Mouse (Mus musculus): ENCODE measurements at regions not wholly inside any gene's neighbourhood (a gene's known extent, or its start where the extent isn't known, plus 50 kb on each side); places are given as distances from the start of the nearest gene placed in this dataset.
"Not testable (repeated sequence)": the region's sequence is repeated elsewhere in the genome, so short reads cannot be mapped to it uniquely, and the experiment has no call there.

DNA sequence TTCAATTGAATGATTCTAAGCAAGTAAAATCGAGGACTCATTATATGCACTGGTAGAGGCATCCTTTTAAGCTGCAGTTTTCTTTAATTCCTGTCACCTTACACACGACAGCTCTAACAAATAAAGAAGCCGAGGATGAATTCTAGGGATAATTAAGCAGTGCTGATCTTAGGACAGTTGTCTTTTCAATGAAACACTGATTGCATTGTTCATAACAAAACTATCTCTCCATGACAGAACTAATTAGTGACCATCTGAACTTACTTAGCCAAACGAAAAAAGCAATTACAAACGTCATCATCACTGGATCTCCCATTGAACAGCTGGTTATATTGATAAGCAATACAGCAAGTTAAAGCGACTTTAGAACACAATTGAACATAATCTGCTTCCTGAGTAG, 1579.7 kb upstream of the G6pd2 start:
- 66% methylated on average over 6 of the region's 6 CpGs for WGBS (ENCODE audit: insufficient replicate concordance)
- Histone ChIP-seq H3K27me3 (ENCODE audit: control insufficient read depth, insufficient read depth, low read length) (no peaks in the 10 kb centered on the region), H3K36me3 (ENCODE audit: control insufficient read depth, insufficient read depth, low read length) (no peaks in the 10 kb centered on the region), H3K4me2 (no peak overlapping the region), H3K9me3 (replicated peaks; ENCODE audit: control insufficient read depth, low read length) (no peaks in the 10 kb centered on the region), H3K9ac (ENCODE audit: low read depth, low read length) (no peak overlapping the region), H3K4me3 (ENCODE audit: low read depth, low read length) (no peak overlapping the region), H3K27ac (ENCODE audit: low read depth, low read length) (no peak overlapping the region), H3K4me1 (ENCODE audit: control insufficient read depth, insufficient read depth, low read length) (no peaks in the 10 kb centered on the region)
- ATAC-seq (replicated peaks; ENCODE audit: insufficient number of reproducible peaks, low FRiP score, low TSS enrichment) = no peak

DNA sequence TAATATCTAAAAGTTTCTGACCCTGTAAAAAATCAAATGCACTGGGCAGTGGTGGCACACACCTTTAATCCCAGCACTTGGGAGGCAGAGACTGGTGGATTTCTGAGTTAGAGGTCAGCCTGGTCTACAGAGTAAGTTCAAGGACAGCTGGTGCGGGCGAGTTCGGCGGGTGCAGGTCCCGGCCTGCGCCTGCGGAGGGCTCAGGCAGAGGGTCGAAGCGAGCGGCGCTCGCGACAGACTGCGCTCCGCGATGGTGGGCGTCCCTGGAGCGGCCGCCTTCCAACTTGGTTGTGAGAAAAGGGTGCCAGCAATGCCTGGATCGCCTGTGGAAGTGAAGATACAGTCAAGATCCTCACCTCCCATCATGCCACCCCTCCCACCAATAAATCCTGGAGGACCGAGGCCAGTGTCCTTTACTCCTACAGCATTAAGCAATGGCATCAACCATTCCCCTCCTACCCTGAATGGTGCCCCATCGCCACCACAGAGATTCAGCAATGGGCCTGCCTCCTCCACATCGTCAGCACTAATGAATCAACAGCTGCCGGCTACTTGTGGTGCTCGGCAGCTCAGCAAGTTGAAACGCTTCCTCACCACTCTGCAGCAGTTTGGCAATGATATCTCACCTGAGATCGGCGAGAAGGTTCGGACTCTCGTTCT, 1577.3 kb upstream of the G6pd2 start:
- peak overlapping the region; percentile 51 for H3K4me2 ChIP-seq
- not testable (repeated sequence) for H3K4me1 ChIP-seq (ENCODE audit: control insufficient read depth, insufficient read depth, low read length); H3K27ac ChIP-seq (ENCODE audit: low read depth, low read length); H3K4me3 ChIP-seq (ENCODE audit: low read depth, low read length); H3K27me3 ChIP-seq (ENCODE audit: control insufficient read depth, insufficient read depth, low read length); H3K9ac ChIP-seq (ENCODE audit: low read depth, low read length); ATAC-seq (replicated peaks; ENCODE audit: insufficient number of reproducible peaks, low FRiP score, low TSS enrichment); H3K9me3 ChIP-seq (replicated peaks; ENCODE audit: control insufficient read depth, low read length); H3K36me3 ChIP-seq (ENCODE audit: control insufficient read depth, insufficient read depth, low read length)
- 8% methylated on average over 30 of the region's 30 CpGs for whole genome bisulfite sequencing (ENCODE audit: insufficient replicate concordance)

DNA sequence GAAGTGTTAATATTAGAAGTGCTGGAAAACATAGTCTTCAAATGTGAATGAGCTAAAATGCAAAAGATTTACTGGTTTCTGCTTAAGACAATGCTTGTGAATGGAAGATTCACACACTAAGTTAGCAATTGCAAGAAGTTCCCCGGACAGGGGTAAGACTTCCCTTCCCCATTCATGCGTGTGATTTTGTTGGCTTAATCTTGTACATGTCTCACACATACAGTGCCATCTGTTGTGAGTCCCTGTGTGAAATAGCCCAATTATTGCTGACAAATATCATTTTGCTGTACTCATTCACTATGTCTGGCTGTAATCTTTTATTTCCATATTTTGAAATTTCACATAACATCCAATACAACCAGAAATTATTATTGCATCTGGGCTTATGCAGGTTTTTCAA, 1564.4 kb upstream of the G6pd2 start:
- Histone ChIP-seq H3K27me3 (ENCODE audit: control insufficient read depth, insufficient read depth, low read length) (no peaks in the 10 kb centered on the region), H3K4me1 (ENCODE audit: control insufficient read depth, insufficient read depth, low read length) (no peaks in the 10 kb centered on the region), H3K4me3 (ENCODE audit: low read depth, low read length) (no peak overlapping the region), H3K9me3 (replicated peaks; ENCODE audit: control insufficient read depth, low read length) (no peaks in the 10 kb centered on the region), H3K9ac (ENCODE audit: low read depth, low read length) (no peak overlapping the region), H3K4me2 (no peak overlapping the region), H3K27ac (ENCODE audit: low read depth, low read length) (no peak overlapping the region), H3K36me3 (ENCODE audit: control insufficient read depth, insufficient read depth, low read length) (no peaks in the 10 kb centered on the region)
- no peak for ATAC-seq (replicated peaks; ENCODE audit: insufficient number of reproducible peaks, low FRiP score, low TSS enrichment)
- WGBS (ENCODE audit: insufficient replicate concordance) = 75% methylated on average over 2 of the region's 2 CpGs

DNA sequence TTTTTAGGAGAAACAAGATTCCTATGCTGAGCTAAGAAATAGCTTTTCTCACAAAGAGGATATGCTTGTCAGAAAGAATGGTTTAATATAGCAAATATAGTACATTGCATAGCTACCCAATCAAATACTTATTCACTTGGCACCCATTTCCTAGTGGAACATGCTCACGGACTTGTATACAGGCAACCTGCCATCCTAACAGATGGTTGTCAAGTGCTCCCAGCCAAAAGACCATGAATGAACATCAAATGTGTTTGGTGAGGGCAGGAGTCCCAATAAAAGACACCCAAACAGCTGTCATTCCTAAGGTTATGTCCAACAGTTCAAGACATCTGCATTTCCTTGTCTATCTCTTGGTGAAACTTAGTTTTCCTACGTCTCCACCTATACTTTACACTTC, 1531.9 kb upstream of the G6pd2 start:
- H3K36me3 ChIP-seq (ENCODE audit: control insufficient read depth, insufficient read depth, low read length) = no peaks in the 10 kb centered on the region
- no peak overlapping the region for H3K4me2 ChIP-seq
- no peak overlapping the region for H3K4me3 ChIP-seq (ENCODE audit: low read depth, low read length)
- H3K4me1 ChIP-seq (ENCODE audit: control insufficient read depth, insufficient read depth, low read length) = no peaks in the 10 kb centered on the region
- no peak for ATAC-seq (replicated peaks; ENCODE audit: insufficient number of reproducible peaks, low FRiP score, low TSS enrichment)
- no peaks in the 10 kb centered on the region for H3K27me3 ChIP-seq (ENCODE audit: control insufficient read depth, insufficient read depth, low read length)
- H3K9me3 ChIP-seq (replicated peaks; ENCODE audit: control insufficient read depth, low read length) = no peaks in the 10 kb centered on the region
- 86% methylated on average over 2 of the region's 2 CpGs for WGBS (ENCODE audit: insufficient replicate concordance)
- H3K9ac ChIP-seq (ENCODE audit: low read depth, low read length) = no peak overlapping the region
- no peak overlapping the region for H3K27ac ChIP-seq (ENCODE audit: low read depth, low read length)
